Mouse (Mus musculus) gastrocnemius, postnatal 14 days (tissue): ENCODE measurements around the gene Fgfr2. TPM values are rescaled to one million over a fixed set of nuclear protein-coding genes. Genes with fewer than 3 reads are reported as not detected.
A peak's percentile ranks its signal among the peaks of the same experiment; 100 is the strongest.

Source experiments
- DNase-seq: peaks from one replicate; pipeline ENCODE4 v3.0.0; 2021; ENCODE audit warnings: mixed read lengths
- intact Hi-C: fragments of 180-260 bp; cut with DNase I; formaldehyde crosslinking; loops from one replicate; pipeline ENCODE4 v1.15.1; 2025; ENCODE audit warnings: low total_unique reads
- total RNA-seq, 2 experiments: library from RNA; stranded (reverse); gene quantifications; 2 replicates each; pipeline ENCODE4 v1.2.3; 2021

Fgfr2 gene
- total RNA-seq, 2 experiments from 2014 or later: 1.2 to 1.8 TPM

- no peak for DNase-seq
Observed at GRCm38 (mm10) chr7:130243811-130244210, 2879.3 kb downstream of the Fgfr2 start.

GRCm38 (mm10) chr7:130240191-130240590 is 2883.0 kb downstream of the Fgfr2 start:
- intact Hi-C loops: no loop called here
- no peak for DNase-seq

More at GRCm38 (mm10) chr7:130243811-130244210, 2879.3 kb downstream of the Fgfr2 start:
- intact Hi-C loops: no loop called here

- intact Hi-C loops: no loop called here
- DNase-seq: no peak
Observed at GRCm38 (mm10) chr7:130237244-130237643, 2885.9 kb downstream of the Fgfr2 start.

GRCm38 (mm10) chr7:130233777-130234176 is 2889.4 kb downstream of the Fgfr2 start:
- intact Hi-C loops: no loop called here

GRCm38 (mm10) chr7:130230034-130230433 is 2893.1 kb downstream of the Fgfr2 start:
- no peak for DNase-seq
- intact Hi-C loops: no loop called here

More at GRCm38 (mm10) chr7:130233777-130234176, 2889.4 kb downstream of the Fgfr2 start:
- DNase-seq: no peak

DNA sequence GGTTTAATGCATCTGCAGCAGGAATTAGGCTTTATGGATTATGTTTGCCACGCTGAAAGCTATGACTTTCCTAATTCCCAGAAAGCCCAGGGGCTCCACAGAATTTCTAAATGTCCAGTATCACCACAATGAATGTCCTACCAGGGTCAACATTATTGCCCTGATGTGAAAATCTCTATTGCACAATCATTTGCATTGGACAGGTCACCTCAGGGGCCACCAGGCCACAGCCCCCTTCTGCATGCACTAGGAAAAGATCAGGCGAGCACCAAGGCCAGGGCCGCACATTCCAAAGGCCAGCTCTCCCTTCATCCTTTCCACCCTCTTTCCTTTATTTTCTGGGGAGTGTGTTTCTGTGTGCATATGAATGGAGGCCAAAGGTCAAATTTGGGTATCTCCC is 2897.9 kb downstream of the Fgfr2 start:
- intact Hi-C loops: no loop called here
- no peak for DNase-seq

DNA sequence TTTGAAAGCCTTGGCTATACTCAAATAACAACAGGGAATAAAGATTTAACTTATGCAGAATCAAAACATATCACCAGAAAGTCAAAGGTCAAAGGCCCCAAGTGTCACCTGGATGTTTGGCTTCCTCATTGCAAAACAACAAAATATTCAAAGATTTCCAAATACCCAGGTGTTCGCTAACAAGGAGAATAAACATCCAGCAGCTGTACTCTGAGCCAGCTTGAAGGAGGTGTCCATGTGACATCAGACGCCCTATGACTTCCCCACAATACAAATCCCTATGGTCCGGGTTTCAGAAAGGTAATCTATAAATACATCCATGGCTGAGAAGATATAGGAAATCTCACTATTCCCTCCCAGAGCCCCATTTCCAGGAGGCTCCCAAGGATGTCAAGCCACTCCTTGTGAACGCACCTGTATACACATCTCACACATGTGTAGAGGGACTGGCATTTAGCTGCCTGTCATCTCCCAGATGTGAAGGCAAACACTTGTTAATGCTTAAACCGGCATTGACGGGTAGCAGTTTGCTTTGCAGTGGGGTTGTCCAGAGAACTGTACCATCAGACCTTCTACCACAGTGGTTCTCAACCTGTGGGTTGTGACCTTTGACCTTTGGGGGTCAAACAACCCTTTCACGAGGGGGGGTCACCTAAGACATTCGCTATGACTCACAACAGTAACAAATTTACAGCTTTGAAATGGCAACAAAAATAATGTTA is 2900.4 kb downstream of the Fgfr2 start:
- intact Hi-C loops: no loop called here
- no peak for DNase-seq

GRCm38 (mm10) chr7:130221661-130222387 is 2901.3 kb downstream of the Fgfr2 start:
- intact Hi-C loops: no loop called here

GRCm38 (mm10) chr7:130220627-130221026 is 2902.5 kb downstream of the Fgfr2 start:
- no peak for DNase-seq
- intact Hi-C loops: no loop called here

More at GRCm38 (mm10) chr7:130221661-130222387, 2901.3 kb downstream of the Fgfr2 start:
- DNase-seq: no peak

DNA sequence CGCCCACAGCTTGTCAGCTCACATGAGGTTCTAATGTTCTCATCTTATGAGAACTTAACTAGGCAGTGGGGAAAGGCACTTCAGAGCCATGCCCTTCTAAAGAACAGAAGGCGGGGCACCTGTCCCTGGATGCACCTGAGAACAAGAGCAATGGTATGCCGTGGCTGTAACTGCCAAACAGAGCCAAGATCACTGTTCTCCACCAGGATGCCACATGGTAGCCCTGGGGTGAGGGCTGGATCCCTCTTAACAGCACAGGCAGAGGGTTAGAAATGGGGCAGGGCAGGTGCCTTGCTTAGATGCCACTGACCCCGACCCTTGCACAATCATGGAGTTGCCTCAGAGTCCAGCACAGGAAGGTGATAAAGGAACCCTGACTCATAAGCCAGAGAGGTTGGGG is 2903.3 kb downstream of the Fgfr2 start:
- intact Hi-C loops: no loop called here
- no peak for DNase-seq

DNA sequence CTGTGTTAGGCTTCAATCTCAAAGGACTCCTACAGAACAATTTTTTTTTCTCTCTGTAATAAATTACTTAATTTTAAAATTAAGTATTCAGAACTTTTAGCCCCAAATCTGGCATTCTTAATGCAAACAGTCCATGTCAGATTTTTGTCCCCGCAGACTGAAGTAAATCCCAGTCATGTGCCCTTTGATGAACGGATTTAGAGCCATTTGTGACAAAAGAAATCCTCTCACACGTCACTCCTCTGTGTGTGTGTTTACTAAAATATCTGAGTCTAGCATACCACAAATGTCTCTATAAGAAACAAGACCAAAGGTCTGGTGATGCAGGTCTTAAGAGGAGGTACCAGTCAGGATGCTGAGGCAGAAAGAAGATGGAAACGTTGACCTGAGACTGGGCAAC is 2906.9 kb downstream of the Fgfr2 start:
- no peak for DNase-seq
- intact Hi-C loops: no loop called here

DNA sequence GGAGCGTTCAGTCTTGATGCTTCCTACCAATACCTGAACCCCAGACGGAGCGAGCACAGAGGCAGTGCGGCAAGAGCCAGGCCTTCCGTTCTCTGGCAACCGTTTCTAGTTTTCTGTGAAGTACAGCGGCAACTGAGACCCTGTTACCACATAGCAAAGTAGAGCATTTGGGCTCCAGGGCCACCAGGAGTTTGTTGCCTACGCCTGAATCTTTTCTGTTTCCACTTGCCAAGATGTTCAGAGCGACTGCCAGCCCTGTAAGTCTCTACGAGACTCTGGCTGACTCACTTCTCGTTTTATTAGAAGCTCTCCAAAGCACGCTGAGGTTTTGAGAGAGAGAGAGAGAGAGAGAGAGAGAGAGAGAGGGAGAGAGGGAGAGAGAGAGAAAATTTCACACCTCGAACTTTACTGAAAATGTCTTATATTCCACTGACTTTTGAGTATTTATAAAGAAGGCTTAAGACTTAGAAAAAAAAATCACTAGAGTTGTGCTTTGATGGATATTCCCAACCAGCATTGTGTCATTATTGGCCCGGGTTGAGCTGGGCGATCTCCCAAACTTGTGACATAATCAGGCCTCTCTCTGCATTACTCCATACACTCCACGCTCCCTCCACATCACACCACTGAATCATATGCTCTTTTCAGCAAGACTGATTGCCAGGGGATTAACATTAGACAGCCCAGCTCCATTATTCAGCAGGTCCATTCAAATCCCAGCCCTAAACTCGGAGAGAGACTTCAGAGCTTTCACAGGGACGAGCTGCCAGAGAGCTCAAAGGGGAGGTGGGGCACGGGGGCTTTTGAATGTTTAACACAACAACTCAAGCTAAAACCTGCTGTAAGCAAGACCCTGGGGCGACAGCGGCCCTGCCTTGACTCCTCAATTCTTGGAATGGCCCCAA is 2907.6 kb downstream of the Fgfr2 start:
- peak; percentile 61 for DNase-seq
- intact Hi-C loops: no loop called here

- DNase-seq: no peak
- intact Hi-C loops: no loop called here
Observed at GRCm38 (mm10) chr7:130213156-130213555, 2910.0 kb downstream of the Fgfr2 start.

- intact Hi-C loops: no loop called here
- no peak for DNase-seq
Observed at GRCm38 (mm10) chr7:130211411-130211810, 2911.7 kb downstream of the Fgfr2 start.

GRCm38 (mm10) chr7:130208601-130209000 is 2914.5 kb downstream of the Fgfr2 start:
- no peak for DNase-seq
- intact Hi-C loops: no loop called here

DNA sequence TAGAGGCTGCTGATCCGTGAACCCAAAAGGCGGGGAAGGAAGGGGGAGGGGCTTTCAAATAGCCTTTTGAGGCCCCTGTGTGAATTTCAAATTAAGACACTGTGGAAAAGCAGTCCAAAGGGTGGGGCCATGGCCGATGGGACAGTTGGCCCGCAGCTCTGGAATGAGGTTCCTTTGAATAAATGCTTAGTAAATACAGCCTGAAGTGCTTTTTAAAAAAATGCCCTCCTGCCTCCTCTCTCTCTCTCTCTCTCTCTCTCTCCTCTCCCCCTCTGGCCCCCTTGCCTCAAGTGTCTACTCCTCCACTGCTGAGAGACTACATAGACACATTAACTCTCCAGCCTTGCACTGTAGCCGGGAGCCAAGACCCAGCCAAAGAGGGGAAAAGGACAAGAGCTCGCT is 2917.0 kb downstream of the Fgfr2 start:
- intact Hi-C loops: no loop called here
- DNase-seq: peak; percentile 36

DNA sequence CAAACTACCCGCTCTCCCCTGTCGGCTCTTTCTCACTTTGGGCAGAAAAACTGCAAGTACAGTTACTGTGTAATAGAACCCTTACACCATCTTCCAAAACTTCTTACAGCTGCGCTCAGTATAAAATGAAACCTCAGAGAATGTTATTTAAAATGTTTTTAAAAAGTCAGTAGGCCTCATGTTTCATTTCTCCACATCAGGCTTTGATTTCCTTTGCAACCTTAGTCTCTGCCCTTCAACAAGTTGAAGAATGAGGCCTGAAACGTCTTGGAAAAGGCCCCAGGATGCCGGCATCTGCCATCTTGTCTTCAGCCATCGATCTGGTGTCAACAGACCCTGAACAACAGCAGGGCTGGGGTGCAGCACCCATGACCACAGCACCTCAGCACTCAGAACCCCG is 2918.0 kb downstream of the Fgfr2 start:
- intact Hi-C loops: no loop called here
- DNase-seq: no peak

DNA sequence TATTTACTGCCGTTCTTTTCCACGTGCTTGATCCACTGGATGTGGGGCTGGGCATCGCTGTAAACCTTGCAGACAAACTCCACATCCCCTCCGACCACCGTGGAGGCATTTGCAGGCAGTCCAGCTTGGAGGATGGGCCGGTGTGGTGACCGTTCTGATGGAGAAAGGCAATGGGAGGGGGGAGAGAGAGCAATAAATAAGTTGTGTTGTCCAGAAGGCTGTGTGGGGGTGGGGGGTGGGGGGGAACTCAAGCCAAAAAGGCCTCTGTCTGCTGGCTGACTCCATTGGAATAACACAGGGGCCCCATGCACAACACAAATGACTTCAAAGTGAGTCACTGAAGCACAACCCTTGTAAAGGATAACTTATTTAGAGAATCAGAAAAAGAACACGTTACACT is 2922.1 kb downstream of the Fgfr2 start:
- intact Hi-C loops: no loop called here
- DNase-seq: no peak

DNA sequence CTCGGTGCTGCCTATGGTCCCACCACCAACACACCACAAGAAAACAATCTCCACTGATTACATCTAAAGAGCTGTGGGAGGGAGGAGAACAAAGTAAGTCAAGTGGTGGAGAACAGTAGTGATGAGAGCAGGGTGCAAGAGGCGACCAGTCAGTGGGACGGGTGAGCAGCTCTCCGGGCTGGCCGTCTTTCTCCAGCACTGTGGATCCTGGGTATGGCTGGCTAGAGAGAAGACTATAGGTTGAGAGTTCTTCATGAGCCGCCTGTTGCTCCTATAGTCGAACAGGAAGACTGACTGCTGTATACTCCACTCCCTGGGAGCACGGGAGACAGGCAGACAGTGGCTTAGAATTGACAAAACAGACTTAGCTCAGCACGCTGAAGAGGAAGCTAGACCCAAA is 2923.2 kb downstream of the Fgfr2 start:
- no peak for DNase-seq
- intact Hi-C loops: no loop called here

DNA sequence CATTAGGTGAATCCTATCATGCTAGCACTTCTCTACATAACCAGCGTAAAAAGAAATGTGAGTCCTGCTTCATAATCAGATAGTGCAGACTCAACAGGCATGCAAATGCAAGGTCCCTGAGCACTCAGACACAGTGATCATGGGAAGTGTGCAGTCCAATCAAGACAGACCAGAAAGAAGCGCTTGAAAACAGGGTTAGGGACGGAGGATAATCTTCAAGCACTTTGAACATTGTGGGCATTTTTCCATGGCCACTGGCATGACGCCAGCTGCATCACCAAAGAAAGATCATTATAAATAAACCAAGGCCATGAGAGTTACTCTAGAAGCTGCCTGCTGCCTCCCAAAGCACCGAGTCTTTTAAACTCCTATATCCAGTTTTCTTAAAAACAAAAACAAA is 2923.8 kb downstream of the Fgfr2 start:
- intact Hi-C loops: no loop called here
- DNase-seq: no peak
